Mouse (Mus musculus) thymus, postnatal 0 days (tissue): ENCODE measurements around the gene Mast4. TPM values are rescaled to one million over a fixed set of nuclear protein-coding genes. Genes with fewer than 3 reads are reported as not detected.

Experiments
- DNase-seq: peaks from one replicate; pipeline ENCODE4 v3.0.0-alpha.2; 2015; ENCODE audit warnings: low spot score
- polyA plus RNA-seq: library from polyadenylated mRNA; unstranded; fragments of >200 nt; fragmentation: Nextera tagmentation; extraction: Ambion mirVana; gene quantifications from 2 replicates; pipeline ENCODE4 v1.2.1, GENCODE M21; 2015

The Mast4 gene
- polyA plus RNA-seq, 1 experiment from 2014 or later = 25.4 TPM

DNA sequence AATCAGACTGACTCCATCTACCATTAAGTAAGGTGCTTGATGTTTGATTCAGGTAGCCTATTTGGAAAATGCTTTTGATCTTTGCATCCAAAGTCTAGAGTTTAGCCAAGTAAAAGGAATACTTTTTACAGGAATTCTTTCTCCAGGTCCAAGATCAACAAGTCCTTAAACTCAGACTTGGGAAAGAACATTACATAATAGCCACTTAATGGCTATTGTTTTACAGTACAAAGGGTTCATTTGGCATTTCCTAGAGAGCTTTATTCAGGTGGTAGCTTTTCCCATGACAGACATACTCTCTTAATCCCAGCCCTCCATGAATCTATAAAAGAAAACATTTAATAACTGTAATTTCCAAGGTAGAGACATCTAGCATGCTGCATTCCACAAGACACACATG lies 438.0 kb downstream of the Mast4 start:
- DNase-seq = no peak

GRCm38 (mm10) chr13:102895894-102896293 lies 438.4 kb downstream of the Mast4 start:
- no peak for DNase-seq

DNA sequence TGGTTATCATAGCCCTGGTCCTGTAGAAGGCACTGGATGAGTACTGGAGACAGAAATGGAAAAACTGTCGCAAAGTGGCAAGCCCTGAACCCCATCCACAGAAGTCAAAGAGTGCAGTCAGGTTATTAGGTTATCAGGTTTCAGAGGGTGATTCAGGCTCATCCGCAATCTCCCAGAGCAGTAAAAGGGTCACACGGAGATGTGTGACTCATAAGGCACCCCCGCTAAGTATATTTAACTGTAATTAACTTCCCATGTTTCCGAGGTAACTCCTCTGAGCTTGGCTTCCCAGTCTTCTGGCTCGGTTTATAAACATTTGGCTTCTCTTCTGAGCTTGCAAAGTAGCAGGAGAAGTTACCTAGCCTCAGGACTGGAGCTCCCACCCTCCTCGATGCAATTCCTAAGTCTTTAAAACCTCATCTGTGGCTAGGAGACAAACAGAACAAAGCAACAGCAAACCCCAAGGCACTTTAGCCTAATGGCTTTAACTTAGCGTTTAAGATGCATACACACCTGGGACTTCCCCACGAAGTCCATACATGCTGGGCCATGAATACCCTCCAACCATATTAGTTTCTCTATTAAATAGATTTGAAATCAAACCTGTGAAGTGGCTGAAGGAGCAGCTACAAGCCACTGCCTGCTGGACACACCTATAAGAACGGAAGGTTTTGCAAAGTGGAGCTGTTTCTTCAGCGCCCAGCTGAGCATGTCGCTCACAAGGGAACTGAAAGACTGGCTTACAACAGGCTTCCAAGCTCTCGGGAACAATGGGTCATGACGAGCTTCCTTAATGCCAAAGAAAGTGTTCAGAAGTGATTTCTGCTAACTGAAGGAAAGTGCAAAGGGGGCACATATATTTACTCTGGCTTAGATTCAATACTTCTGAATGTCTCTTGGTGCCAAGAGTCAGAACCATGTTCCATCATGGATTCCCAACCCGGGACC lies 439.7 kb downstream of the Mast4 start:
- no peak for DNase-seq

DNA sequence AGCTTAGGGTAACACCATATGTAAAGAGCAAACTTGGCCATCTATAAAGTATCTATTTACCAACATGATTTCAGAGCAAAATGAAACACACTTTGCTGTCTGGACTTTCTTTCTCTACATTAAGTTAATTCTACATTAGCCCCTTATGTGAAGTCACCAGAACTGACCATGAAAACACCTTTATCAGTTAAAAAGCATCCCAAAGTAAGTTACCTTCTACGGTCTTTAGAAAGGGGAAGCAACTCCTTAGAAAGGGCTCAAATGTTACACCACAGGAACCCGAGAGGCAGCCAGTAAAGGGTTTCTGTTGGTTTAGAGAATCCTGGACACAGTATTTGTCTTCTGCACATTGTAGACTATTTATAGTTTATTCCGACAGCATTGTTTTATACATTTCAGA lies 441.5 kb downstream of the Mast4 start:
- no peak for DNase-seq

DNA sequence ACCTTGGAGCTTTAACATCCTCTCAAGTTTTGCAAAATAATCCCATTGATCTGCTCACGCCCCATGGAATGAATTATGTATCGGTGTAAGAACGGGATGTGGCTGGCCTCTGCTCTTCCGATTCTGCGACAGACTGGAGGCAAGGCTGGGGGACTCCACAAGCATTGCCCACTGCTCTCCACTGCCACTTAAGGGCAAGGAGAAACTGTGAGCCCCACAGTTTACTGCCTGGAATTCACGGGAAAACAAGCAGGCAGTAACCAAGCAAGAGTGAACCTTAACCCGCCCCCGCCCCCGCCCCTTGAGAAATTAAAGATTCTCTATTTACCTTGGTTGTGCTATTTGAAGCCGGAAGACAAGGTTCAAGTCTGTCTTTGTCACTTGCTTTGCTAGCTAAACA lies 444.3 kb downstream of the Mast4 start:
- no peak for DNase-seq

DNA sequence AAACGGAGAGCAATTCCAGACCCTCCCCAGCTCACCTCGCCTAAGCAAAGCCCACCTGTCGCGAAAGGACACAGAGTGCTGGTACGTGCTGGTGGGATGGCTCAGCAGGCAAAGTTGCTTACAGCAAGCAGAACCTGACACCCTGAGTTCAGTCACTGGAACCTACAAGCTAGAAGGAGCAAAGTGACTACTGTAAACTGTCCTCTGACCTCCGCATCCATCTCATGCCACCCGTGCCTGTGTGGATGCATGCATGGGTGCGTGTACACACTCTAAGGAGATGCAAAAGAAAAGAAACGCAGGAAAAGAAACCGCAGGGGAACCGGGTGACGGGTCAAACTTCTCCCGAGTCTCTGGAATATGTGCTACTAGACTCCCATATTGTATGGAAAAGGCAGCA lies 444.8 kb downstream of the Mast4 start:
- DNase-seq = no peak

- DNase-seq = no peak
These were observed 445.3 kb downstream of the Mast4 start for GRCm38 (mm10) chr13:102888895-102889490.

GRCm38 (mm10) chr13:102888211-102888610 lies 446.1 kb downstream of the Mast4 start:
- no peak for DNase-seq

DNA sequence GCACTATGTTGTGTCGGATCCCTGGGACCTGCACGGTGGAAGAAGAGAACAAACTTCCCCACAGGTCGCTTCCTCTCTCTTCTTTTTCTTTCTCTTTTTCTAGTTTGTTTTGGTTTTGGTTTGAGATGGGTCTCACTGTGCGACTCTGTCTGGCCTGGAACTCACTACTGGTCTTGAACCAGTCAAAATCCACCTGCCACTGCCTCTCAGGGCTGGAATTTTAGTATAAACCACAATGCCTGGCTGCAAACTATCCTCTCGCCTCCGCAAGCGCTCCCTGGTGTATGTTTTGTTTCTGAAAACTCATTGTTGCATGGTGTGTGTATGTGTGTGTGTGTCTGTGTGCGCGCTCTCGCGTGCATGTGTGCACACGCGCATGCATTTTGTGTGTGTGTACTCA lies 446.8 kb downstream of the Mast4 start:
- no peak for DNase-seq

DNA sequence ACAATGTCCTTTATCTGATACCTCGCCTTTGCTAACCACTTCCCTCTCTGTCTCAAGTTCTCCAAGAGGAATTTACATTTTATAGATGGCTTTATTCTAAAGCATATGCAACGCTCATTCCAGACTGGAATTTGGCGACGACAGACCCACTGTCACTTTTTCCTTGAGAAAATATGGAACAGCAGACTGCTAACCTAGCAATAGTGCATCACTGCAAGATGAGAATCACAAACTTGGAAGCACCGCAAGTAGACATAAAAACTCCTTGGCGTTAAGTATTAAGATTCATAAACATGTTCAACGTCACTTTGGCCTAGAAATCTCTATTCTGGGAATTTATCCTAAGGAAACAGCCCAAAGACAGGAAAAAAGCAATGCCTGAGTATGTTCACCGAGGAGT lies 447.5 kb downstream of the Mast4 start:
- no peak for DNase-seq

DNA sequence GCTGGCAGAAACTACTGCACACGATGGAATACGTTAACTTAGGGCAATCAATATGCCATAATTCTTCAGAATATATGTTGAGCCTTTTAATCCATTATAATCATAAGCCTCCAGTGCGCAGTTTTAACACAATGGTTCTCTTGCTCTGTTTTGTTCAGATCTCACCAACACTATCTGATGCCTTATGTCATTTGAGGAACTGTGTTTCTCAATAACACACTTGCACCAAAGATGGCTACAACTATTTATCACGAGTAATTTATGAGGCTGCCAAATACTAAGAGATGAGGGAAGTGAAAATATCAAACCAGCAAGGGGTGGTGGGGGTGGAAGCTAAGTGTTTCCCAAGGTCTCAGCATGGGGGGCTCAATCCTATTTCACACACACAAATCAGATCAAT lies 448.1 kb downstream of the Mast4 start:
- no peak for DNase-seq

- no peak for DNase-seq
These were observed 453.8 kb downstream of the Mast4 start for GRCm38 (mm10) chr13:102880381-102881076.

- DNase-seq = no peak
These were observed 455.7 kb downstream of the Mast4 start for GRCm38 (mm10) chr13:102878631-102879030.

- no peak for DNase-seq
These were observed 456.5 kb downstream of the Mast4 start for GRCm38 (mm10) chr13:102877766-102878325.

- no peak for DNase-seq
These were observed 457.1 kb downstream of the Mast4 start for GRCm38 (mm10) chr13:102877154-102877553.

DNA sequence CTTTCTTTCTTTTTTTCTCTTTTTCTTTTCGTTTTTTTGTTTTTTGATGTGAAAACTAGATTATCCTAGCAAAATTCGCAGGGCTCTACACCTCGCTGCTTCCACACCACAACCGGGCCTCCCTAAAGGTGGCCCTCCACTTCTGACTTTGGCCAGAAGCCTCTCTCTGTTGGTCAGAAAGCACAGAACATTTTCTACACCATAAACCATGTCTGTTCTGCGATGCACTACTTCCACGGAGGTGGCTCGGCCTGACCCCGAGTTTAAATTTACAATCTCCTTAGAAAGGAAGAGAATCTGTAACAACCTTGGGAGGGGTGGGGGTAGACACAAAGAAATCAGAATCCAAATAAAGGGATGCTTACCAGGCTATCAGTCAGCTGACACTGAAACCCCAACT lies 458.8 kb downstream of the Mast4 start:
- no peak for DNase-seq

DNA sequence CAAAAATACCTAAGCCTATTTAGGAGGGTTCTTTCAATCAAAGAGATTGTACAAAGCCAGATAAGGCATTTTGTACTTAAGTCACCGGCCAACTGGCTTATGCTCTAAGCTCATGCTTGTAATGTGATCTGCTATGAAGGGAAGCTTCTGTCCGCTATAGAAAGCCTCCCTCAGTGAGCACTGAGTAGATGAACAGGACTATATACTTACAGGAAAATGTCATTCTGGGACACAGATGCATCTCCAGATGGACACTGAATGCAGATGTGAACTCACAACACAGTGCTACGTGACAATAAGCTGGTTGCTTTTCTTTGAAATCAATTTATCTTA lies 459.2 kb downstream of the Mast4 start:
- DNase-seq = no peak

GRCm38 (mm10) chr13:102874465-102875143 lies 459.7 kb downstream of the Mast4 start:
- DNase-seq = no peak

DNA sequence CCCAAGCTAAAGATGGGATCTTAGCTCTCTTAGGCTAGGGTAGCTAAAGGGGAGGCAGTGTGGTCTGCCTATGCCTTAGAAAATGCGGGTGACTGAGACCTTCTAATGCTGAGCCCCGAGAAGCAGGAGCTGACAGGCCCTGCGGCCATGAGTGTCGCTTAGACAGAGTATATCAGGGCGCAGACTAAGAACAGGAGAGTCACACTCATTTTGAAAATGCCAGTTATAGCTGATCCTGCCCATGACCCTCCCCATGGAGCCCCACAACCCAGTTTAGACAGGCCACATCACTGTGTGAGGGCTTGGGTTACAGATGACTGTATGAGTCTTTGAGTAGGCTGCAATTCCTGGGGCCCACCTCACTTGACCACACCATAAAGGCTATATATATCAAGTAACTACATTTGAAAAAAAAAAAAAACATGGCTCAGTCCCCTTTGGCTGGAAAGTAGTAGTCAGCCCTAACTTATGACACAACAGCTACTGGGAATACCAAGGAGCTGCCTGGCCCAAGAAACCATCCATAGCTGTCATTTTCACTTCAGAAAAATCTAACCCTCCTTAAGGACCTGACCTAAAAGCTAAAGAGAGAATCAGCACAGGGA lies 460.8 kb downstream of the Mast4 start:
- DNase-seq = no peak

DNA sequence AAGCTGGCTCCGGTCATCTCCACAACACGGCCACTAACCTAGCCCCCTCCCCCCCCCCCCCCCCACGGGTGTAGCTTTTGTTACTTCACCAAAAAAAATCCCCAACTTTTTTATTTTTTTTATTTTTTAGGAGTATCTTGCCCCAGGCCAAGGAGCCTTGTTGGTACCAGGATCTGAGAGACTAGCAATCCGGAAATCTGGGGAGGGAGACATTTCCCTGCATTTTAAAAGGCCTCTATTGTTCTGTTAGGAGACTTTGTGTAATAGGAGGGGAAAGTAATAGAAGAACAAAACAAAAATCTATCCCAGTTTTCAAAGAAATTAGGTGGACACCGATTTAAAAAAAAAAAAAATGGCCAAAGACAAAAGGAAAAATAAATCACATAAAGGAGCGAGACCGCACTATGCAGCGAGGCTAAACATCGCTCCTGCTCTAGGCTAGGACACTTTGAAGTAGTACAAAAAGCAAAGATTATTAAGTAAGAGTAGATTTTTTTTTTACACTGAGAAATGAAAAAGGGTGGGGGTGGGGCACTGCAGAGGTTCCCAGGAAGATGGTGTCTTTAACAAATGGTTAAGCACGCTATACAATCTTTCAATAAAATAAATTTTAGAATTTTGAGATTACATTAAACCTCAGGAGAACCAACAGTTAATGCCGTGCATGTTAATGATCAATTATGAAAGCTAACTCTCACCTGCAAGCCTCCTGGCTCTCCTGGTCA lies 462.8 kb downstream of the Mast4 start:
- no peak for DNase-seq
